Mouse (Mus musculus): ENCODE data around the gene Prrx1.

The Prrx1 gene

DNA sequence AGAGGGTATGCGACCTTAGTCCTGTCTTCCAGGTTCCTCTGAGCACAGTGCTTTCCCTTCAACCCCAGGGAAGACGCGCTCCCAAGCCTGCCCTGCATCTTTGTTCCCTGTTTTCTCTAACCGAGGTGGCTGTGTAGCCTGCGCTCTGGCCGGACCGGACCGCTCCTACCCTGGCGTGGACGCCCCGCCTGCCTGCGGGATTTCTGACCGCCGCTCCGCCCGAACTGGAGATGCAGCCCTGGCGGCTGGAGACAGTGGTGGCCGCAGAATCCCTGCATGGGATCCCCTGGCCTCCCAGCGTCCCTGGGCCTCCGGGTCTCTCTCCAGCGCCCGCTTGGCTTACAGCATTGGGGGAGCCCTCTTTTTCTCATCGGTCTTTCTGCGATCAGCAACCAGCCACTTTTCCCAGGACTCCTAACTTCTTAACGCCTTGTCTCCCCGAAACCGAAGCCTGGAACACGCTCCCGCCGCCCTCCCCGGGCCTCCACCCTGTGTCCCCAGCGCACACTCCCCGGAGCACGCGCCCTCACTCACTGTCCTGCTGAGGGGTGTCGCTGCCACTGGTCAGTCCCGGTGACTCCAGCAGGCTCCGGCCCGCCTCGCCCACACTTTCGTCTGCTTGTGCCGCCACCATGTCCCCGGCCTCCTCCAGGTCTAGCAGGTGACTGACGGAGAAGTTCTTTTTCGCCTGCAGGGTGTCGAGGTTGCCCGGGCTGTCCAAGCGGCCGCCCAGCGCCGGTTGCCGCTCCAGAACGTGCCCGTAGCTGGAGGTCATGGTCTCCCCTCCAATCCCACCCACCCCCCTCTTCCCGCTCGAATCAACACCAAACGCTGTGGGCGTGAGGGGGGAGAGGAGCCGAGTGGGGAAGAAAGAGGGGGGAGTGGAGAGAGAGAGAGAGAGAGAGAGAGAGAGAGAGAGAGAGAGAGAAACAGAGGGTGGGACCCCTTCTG is 1.4 kb downstream of the Prrx1 start:
- peak; percentile 76 for DNase-seq (ENCODE audit: extremely low spot score)

DNA sequence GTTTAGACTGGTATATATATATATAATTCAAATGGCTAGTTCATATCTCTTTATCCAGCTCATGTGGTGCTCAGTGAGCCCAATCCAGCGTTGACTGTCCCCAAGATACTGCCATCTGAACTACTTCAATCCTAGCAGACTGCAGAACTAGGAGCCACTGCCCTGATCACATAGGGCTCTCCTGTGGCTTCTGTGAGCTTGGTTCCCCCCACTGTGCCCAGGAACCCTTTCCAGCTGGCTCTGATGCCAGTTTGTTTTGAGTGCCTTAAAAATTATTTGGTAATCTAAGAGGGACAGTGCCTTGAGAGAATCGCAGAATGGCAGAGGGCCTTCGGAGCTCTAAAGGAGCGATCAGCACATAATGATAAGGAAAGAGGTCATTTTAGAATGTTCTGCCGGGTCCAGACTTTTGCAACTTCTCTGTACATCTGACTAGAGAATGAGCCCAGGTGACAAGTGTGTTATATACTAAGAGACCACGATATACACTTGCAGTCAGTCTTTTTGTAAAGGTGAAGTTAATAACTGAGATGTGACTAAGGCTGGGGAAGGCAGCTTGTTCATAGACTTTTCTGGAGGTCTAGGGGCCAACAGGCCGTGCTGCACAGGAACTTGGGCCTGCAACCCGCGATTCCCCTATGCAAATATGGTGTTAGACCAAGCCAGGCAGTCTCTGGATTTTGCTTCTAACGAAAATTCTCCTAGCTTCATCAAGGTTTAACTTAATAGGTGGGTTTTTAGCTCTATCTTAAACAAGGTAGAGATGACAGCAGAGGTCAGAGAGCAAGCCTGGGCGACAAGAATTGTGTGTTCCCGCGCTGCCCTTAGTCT is 2.3 kb downstream of the Prrx1 start:
- peak; percentile 28 for DNase-seq (ENCODE audit: extremely low spot score)

DNA sequence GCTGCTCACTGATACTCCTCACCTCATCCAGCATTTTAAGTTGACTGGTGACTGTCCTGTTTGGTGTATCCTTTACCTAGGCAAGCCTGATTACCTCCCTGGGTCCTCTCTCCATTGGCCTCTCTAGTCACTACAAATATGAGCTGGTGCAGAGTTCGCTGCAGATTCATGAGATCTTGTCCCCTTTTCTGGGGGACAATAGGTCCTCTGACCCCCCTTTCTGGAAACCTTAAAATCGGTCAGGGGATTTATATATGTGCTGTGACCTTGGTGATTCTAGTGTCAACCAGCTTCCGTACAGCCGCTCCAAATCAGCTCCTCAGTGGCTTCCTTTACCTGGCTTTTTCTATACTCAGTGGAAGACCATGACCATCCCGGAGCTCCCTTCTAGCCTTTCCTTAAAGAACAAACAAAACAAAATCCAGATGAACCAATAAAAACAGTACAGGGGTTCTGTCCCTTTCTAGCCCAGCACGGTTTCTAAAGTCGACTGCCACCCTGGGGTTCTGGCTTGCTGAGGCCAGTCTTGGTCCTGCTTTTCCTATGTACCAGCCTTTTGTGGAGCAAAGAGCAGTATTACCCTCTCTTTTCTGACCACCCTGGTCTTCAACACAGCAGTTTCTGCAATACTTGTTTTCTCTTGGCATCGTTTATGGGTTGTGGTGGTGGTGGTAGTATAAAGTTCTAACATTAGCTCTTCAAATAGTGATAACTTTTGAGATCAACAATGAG is 3.3 kb downstream of the Prrx1 start:
- DNase-seq (ENCODE audit: extremely low spot score) = no peak

DNA sequence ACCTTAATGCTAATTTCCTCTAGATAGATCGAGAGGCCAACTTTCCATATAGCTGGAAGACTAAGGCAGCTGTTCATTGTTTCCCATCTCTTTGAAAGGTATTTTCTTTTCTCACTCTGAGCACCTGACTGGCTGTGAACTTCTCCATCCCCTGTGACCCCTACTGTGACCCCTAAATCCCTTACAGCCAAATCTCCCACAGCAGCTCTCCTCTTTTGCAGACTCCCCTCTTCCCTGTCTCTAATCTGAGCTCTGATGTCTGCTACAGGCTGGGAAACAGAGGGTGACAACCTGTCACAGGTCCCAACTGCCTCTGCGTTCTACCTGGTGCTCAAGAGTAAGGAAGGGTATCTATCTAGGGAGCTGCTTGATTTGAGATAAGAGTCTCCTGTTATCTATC is 4.0 kb downstream of the Prrx1 start:
- DNase-seq (ENCODE audit: extremely low spot score) = peak; percentile 38

DNA sequence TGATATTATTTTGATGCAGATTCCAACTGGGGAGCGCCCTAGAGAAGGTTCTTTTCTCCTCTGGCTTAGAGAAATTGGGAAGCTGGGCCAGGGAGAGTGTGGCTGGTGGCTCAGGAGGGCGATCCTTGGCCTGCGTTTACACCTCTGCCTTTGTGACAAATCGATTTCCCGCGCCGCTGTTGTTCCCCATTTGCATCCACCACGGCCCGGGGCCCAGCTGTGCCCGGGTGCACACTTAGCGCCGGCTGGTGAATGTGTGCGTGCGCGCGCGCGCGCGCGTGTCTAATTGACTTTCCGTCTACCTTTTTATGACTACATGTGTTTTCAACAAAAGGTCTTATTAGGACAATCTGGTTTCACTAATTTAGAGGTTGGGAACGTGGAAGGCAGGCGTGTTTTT is 4.9 kb downstream of the Prrx1 start:
- peak; percentile 63 for DNase-seq (ENCODE audit: extremely low spot score)

DNA sequence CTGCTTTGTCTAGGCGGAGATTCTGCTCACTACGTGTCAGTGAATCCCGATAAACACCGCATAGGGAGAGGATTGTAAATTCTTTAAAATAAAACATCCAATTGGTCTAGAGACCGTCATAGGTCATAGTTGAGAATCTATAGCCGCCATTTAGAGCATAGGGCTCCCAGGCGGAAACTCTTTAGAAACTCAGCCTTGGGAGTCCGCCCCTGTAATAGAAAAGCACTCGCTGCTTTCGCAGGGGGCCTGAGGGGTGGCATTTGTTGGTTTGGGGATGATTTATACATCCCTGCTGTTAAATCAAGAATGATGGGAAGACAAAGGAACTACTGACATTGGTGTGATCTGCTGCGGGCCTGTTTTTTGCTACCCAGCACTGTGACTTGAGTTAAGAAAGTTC is 5.8 kb downstream of the Prrx1 start:
- peak; percentile 45 for DNase-seq (ENCODE audit: extremely low spot score)

DNA sequence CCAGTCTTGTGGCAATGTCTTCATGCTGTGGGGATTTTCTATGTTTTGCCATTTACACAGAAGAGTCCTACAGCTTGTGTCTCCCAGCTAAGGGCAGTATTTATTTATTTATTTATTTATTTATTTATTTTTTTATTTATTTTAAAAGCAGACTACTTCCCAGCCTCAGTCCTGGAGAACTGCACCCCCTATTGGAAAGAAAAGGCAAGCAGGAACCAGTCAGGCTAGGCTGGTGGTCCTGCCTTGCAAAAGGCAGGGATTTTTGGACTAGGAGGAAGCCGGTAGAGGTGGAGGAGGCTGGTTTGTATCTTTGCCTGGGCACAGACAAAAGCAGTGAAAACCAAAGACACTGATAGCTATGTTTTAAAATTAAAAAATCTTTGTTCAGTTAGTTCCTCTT is 7.6 kb downstream of the Prrx1 start:
- DNase-seq (ENCODE audit: extremely low spot score) = no peak

DNA sequence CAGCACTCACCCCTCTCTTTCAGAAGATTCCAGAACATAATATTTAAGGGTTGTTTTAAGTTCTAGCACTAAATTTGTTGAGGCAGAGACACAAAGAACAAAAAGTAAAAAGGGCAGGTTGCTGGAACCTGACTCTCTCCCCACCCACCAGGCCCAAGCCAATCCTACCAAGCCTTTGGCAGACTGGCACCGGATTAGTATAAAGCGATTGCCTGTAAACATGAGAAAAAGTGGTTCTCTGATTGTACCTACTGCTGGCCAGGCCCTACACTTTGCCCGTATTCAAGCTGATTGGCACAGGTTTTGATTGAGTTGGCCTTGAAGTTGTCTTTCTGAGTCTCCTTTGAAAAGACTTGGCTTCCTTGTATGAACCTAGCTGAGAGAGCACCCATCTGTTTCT is 8.7 kb downstream of the Prrx1 start:
- DNase-seq (ENCODE audit: extremely low spot score) = no peak

DNA sequence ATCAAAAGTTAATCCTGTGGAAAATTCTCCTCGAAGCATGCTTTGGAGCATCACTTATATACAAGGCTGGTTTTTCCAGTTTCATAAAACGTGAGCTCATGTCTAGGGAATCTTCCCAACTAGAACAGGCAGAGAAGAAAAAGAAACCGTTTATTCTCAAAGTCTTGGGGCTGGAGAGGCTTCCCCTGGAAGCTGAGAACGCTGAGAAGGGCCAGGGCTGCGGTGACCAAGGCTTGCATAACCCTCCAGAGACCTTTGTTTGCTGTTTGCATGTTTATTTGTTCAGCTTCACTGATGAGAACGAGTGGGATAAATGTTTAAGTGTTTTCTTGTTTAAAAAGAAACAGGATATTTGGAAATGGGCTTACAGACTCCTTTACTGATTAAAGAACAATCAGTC is 11.2 kb downstream of the Prrx1 start:
- DNase-seq (ENCODE audit: extremely low spot score) = no peak

DNA sequence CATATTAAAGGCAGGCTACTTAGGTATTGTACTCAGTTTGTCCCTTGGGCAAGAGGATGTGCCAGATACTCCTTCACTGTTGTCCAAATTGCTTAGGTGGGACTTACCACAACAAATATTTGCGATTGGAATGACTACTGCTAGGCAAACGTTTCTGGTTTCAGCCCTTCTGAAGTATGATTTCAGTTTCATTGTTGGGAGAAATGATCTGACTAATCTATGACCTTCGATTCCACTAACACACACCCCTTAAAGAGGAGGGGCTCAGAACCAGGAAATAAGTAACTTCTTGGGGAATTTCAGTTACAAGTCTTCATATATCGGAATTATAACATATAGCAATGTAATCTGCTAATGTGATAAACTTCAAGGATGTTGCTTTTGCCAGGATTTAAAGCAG is 20.4 kb downstream of the Prrx1 start:
- DNase-seq (ENCODE audit: extremely low spot score) = no peak

DNA sequence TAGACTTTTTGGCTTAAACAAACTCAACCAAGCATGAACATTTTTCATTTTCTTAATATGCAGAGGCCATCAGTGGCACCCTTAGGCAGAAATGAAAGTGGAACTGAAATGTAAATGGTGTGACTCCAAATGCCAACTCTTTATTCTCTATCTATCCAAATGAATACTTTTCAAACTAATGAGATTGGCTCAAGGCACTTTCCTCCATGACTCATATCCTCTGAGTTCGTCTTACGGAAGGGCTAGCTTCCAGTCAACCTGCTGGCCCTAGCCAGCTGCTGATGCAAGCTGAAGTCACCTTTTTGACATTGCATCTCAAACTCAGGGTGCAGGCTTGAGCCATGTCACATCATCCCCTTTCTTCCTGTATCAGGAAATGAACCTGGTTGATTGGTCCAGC is 21.6 kb downstream of the Prrx1 start:
- DNase-seq (ENCODE audit: extremely low spot score) = no peak

DNA sequence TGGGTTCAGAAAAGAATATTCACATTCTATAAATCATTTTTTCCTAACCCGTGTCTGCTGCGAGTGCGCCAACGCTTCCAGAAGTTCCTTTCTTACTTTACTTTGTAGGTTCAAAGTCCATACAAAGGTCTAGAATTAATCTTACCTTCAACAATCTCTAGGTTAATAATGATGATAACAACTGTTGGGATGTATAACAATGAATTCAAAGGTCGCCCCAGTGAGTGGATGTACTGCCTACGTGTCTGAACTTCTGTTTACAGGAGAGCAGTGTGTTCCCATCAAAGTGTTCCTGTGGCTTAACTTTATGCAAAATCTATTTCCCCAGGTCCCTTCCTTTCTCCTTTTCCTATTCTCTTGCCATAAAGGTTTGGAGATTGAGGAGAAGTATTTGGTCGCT is 24.4 kb downstream of the Prrx1 start:
- DNase-seq (ENCODE audit: extremely low spot score) = no peak

DNA sequence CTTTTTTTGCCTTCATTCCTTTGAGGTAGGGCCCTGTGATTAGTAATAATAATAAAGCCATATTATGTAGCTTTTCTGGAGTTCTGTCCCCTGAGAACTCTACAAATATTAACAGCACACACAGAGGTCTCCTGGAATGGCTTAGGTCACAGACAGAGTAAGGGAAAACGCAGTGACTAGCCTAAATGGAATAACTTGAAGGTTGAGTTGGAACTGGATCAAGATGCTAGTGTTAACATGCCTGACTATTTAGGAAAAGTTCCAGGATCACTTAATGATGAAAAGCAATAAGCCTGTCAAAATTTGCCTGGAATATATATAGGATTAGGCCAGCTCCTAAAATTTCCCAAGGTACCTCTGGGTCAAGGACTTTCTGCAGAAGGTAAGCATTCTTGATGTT is 28.0 kb downstream of the Prrx1 start:
- no peak for DNase-seq (ENCODE audit: extremely low spot score)

DNA sequence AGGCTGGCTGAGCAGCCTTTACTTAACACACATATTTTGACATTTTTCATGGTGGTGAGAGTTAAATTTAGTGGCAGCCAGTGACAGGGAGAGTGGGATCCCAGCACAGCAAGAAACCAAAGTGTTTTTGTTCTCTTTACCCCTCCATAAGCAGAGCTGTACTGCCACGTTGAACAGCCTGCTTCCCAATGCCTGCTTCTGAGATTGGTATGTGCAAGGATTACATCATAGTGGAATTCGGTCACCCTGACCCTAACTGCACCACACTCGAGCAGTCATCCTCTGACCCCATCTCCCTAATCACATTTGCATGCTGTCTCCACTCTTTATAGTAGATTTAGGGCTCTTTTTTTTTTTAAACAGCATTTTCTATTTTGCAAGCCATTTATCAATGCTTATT is 28.4 kb downstream of the Prrx1 start:
- DNase-seq (ENCODE audit: extremely low spot score) = no peak

DNA sequence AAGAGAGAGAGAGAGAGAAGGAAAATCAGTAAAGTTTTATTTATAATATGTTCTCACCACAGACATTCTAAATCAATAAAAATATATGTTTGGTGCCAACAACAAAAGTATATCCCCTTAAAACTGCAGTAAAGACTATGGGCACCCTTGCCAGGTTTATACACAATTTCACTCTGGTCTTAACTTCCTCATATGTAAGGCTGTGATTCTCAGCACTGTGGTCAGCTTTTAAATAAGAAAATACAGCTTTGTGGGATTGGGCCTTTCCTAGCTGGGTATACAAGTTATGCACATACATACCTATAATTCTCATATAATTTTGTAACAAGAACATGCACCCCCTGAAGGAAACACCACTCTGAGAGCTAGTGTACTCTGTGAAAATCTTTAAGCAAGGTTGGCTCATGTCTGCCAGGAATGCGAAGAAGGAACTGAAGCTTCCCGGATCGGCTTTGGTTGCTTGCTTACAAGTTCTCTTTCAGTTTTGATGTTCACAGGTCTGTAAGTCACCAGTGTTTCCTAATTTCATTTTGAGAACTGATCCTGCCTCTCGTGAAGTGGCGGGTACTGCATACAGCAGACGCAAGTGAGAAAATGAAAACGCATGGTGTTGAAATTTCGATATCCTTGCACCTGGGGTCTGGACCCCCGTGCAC is 29.4 kb downstream of the Prrx1 start:
- no peak for DNase-seq (ENCODE audit: extremely low spot score)

DNA sequence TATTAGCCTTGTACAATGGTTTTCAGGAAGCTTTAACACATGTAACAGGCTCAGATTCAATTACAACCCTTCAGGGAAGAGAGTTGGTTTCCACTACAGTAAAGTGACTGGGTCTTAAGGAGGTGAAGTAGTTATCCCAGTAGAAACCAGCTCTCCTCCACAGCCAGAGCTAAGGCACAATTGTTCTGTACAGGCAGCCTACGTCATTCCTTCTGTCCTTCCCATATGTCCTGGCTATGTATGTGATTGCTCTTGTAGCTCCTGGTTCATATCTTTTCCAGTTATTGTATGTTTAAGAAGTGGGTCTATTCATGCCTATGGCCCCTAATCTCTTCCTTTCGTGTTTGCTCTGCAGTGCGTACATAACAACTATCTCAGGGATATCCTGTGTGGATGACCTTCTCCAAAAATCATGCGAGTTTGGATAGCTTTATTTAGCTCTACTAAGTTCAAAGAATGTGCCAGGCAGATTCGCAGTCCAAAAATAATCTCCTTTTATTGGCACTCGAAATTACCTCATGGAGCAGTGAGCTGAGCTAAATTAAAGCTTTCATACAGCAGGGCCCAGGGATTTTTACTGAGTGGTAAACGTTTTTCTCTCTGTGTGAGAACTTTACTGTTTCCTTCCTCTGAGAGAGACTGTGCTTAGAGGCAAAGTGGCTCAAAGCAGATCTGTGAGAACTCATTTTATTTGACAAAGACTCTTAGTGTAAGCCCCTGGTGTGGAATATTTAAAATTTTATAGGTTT is 31.9 kb downstream of the Prrx1 start:
- DNase-seq (ENCODE audit: extremely low spot score) = no peak

DNA sequence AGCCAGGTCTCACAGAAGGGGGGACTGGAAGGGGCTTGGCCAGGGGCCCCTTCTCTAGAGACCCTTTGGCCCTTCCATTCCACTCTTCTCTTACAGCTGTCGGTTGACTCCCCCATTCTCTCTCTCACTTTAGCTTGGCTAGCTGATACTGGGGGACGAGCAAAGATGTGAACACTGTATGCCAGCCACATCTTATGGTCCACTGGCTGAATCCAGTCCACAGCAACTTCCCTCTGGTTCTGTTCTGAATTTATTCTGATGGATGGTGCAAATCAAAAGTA is 32.7 kb downstream of the Prrx1 start:
- DNase-seq (ENCODE audit: extremely low spot score) = no peak

DNA sequence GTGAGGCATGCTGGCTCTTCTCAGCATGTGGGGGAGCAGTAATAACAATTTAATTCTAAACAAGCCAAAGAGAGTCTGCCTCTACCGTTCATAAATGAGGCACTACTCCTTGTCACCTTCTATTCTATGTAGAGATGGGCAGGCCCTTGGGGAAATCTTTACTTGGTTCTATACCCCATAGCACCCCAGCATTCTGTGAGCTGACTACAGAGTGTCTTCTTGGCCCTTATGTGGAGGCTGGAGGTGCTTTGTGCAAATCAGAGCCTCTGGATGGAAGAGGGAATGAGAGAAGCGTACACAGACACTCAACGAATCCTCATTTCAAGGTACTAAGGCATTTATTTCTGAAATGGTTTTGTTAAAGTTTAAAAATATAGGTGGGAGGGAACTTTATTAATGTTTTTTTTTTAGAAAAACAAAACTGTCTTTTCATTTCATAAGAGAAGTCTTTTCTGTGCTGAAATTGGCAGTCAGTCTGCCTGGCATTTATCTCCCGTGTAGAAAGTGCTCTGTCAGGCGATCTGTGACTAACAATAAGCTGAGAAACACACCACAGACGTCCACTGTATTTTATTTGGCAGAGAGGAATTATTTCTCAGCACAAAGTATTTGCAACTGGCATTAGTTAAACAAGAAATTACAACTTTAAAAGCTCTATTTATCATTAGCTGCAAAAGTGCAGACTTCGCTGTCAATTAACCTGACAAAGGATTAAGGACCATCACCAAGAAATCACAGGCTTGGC is 33.2 kb downstream of the Prrx1 start:
- no peak for DNase-seq (ENCODE audit: extremely low spot score)

DNA sequence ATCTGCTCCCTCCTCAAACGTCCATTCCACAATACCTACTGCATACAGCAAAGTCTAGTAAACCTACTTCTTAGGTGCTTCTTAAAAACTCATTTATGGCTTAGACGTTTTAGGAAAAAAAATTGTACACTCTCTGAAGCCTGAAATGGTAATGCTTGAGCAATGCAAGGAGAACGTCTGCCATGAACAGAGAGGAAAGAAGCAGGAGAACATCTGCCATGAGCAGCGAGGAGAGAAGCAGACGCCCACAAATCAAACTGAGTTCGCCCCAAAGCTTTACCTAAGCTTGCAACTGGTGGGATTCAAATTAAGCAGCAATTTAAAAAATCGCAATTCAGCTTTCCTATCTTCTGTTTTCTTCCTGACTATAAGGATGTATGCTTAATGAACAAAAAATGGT is 36.4 kb downstream of the Prrx1 start:
- no peak for DNase-seq (ENCODE audit: extremely low spot score)

DNA sequence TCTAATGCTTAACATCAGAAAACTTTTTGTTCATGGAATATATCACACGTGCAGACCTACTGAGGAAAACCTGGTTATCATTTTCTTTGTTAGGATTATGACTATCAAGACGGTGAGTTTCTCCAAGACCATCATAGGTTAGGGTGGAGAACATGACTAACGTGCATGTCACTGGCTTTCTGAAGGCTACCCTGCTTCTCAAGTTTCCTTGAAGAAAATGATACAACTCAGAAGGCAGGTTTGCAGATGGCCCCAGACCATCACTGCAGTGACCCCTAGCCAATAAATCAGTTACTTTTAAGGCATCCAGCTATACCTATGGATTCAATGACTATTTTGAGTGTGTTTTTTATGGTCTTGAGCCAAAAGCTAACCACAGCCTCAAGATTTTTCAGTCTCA is 38.6 kb downstream of the Prrx1 start:
- DNase-seq (ENCODE audit: extremely low spot score) = no peak

DNA sequence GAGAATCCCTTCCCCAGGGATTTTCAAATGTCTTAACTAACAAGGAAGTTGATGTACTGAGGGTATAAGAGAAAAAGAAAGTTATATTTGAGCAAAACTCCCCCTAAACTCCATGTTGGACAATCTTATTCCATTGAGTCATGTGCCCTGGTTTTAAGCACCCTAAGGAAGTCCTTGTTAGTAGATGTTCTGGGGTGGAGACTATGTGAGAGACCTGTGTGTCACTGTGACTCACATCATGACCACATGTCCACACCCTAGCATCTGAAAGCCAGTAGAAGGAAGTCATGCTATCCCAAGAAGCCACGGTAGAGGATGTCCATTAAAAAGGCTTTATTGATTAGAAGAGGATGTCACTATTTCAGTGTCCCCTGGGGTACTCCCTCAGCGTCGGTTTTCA is 40.4 kb downstream of the Prrx1 start:
- DNase-seq (ENCODE audit: extremely low spot score) = no peak
